Mouse (Mus musculus) right cerebral cortex, adult 18-20 months (tissue): ENCODE data around the gene Klhl25.
"Not testable (repeated sequence)": the region's sequence is repeated elsewhere in the genome, so short reads cannot be mapped to it uniquely, and the experiment has no call there.

ENCODE experiments used
- DNase-seq: peaks from one replicate; pipeline ENCODE4 v3.0.0; 2022; ENCODE audit warnings: mixed read lengths

The Klhl25 gene

GRCm38 (mm10) chr7:75879436-75879835 is 31.3 kb downstream of the Klhl25 start:
- not testable (repeated sequence) for DNase-seq

GRCm38 (mm10) chr7:75880236-75880635 is 32.1 kb downstream of the Klhl25 start:
- no peak for DNase-seq

GRCm38 (mm10) chr7:75880650-75881049 is 32.5 kb downstream of the Klhl25 start:
- peak; percentile 72 for DNase-seq

- DNase-seq, result no peak
Measured at GRCm38 (mm10) chr7:75881376-75881775, 33.3 kb downstream of the Klhl25 start.

GRCm38 (mm10) chr7:75881791-75882190 is 33.7 kb downstream of the Klhl25 start:
- DNase-seq, result no peak

- no peak for DNase-seq
Measured at GRCm38 (mm10) chr7:75891466-75891865, 43.4 kb downstream of the Klhl25 start.

- DNase-seq, result no peak
Measured at GRCm38 (mm10) chr7:75892737-75893136, 44.6 kb downstream of the Klhl25 start.

GRCm38 (mm10) chr7:75893709-75894108 is 45.6 kb downstream of the Klhl25 start:
- DNase-seq, result no peak

- no peak for DNase-seq
Measured at GRCm38 (mm10) chr7:75897041-75897440, 48.9 kb downstream of the Klhl25 start.

- no peak for DNase-seq
Measured at GRCm38 (mm10) chr7:75899102-75899501, 51.0 kb downstream of the Klhl25 start.

GRCm38 (mm10) chr7:75899517-75899916 is 51.4 kb downstream of the Klhl25 start:
- no peak for DNase-seq

- no peak for DNase-seq
Measured at GRCm38 (mm10) chr7:75899954-75900353, 51.8 kb downstream of the Klhl25 start.

- no peak for DNase-seq
Measured at GRCm38 (mm10) chr7:75905145-75905544, 57.0 kb downstream of the Klhl25 start.

GRCm38 (mm10) chr7:75910035-75910651 is 62.0 kb downstream of the Klhl25 start:
- peak; percentile 72 for DNase-seq

GRCm38 (mm10) chr7:75910652-75911035 is 62.5 kb downstream of the Klhl25 start:
- DNase-seq, result no peak

GRCm38 (mm10) chr7:75913952-75914351 is 65.8 kb downstream of the Klhl25 start:
- DNase-seq, result peak; percentile 68

GRCm38 (mm10) chr7:75915550-75915949 is 67.4 kb downstream of the Klhl25 start:
- DNase-seq, result not testable (repeated sequence)

- DNase-seq, result no peak
Measured at GRCm38 (mm10) chr7:75917662-75918061, 69.6 kb downstream of the Klhl25 start.

- DNase-seq, result not testable (repeated sequence)
Measured at GRCm38 (mm10) chr7:75919745-75920144, 71.6 kb downstream of the Klhl25 start.
